Mouse (Mus musculus) ES-Bruce4 (cell line): Measurements from ENCODE around the gene Mpst. TPM values are rescaled to one million over a fixed set of nuclear protein-coding genes. Genes with fewer than 3 reads are reported as not detected.

Source experiments
- H3K27ac ChIP-seq: 2 replicates; pipeline ENCODE4 v1.5.1; 2012; ENCODE audit warnings: low read length, inconsistent platforms; ENCODE audit not compliant: insufficient read depth
- H3K27me3 ChIP-seq: 2 replicates; pipeline ENCODE4 v1.6.1; 2012; ENCODE audit warnings: mild to moderate bottlenecking, low read length, inconsistent platforms; ENCODE audit not compliant: control insufficient read depth, poor library complexity, insufficient read depth, severe bottlenecking
- H3K36me3 ChIP-seq: 2 replicates; pipeline ENCODE4 v1.6.1; 2012; ENCODE audit warnings: inconsistent platforms, mild to moderate bottlenecking, low read length, moderate library complexity; ENCODE audit not compliant: control insufficient read depth, poor library complexity, insufficient read depth, severe bottlenecking
- H3K4me1 ChIP-seq: one replicate; pipeline ENCODE4 v1.8.1; 2011; ENCODE audit warnings: low read length; ENCODE audit not compliant: control insufficient read depth, insufficient read depth
- H3K4me3 ChIP-seq: 2 replicates; pipeline ENCODE4 v1.5.1; 2011; ENCODE audit warnings: low read depth, mild to moderate bottlenecking, low read length
- H3K9ac ChIP-seq: 2 replicates; pipeline ENCODE4 v1.6.1; 2012; ENCODE audit warnings: low read depth, mild to moderate bottlenecking, inconsistent platforms; ENCODE audit not compliant: poor library complexity, severe bottlenecking
- H3K9me3 ChIP-seq: replicated peaks from 2 replicates; pipeline ENCODE4 v1.6.1; 2012; ENCODE audit warnings: mild to moderate bottlenecking, low read length, inconsistent platforms; ENCODE audit not compliant: control insufficient read depth, poor library complexity, insufficient read depth, severe bottlenecking
- CTCF ChIP-seq: IDR thresholded peaks from one replicate; pipeline ENCODE4 v1.8.1; 2011; ENCODE audit warnings: low read depth, low read length
- EP300 ChIP-seq: IDR thresholded peaks from 2 replicates; pipeline ENCODE4 v1.6.1; 2011; ENCODE audit warnings: low read depth, low read length; ENCODE audit not compliant: insufficient read depth
- POLR2A ChIP-seq: IDR thresholded peaks from one replicate; pipeline ENCODE4 v1.8.1; 2011; ENCODE audit warnings: low read length; ENCODE audit not compliant: insufficient read depth
- polyA plus RNA-seq: library from polyadenylated mRNA; stranded (reverse); fragments of >200 nt; gene quantifications from 2 replicates; pipeline ENCODE4 v1.2.4, GENCODE M21; 2011; ENCODE audit warnings: low read depth; ENCODE audit not compliant: missing spikeins, insufficient read depth, insufficient read length

Mpst gene
- polyA plus RNA-seq, 1 experiment: 15.4 TPM

DNA sequence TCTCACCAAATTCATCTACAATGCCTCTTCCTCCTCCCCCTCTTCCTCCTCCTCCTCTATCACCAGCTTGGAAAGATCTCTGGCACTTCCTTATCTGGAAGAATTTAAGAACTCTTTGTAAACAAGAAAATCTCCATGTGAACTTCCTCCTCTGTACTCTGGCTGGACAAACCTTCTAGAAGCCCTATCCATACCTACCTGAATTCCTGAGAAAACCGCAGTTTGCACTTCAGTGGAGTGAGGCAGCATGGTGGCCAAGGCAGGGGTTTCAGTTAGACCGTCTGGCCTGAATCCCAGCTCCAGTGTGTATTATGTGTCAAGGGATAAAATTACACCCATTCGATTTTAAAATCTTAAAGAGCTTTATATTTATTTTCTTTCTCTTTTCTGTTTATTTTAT is 33.4 kb upstream of the Mpst start:
- Histone ChIP-seq H3K9ac (no peak overlapping the region), H3K27me3 (no peaks in the 10 kb centered on the region), H3K36me3 (no peaks in the 10 kb centered on the region), H3K9me3 (no peaks in the 10 kb centered on the region), H3K27ac (no peak overlapping the region), H3K4me1 (no peaks in the 10 kb centered on the region), H3K4me3 (no peak overlapping the region)
- TF ChIP-seq CTCF (no peak), EP300 (no peak), POLR2A (no peak)

DNA sequence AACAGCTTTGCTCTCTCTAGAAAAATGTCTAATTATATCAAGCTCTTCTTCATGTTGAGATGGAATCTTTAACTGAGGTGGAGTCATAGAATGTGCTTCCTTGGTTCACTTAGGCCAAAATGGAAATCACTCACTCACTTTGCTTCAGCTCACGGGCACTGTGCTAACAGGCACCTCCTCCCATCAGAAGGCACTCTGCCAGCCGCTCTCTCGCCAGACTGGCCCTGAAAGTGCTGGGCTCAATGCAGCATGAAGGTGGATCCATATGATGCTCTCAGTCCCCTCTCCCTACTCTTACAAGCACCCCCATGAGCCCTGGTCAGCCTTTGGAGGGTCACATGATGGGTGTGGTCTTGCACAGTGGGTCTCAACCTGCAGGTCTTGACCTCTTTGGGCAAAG is 32.0 kb upstream of the Mpst start:
- TF ChIP-seq POLR2A: no peak
- TF ChIP-seq CTCF: no peak
- H3K36me3 ChIP-seq: no peaks in the 10 kb centered on the region
- H3K9me3 ChIP-seq: no peaks in the 10 kb centered on the region
- H3K4me1 ChIP-seq: no peaks in the 10 kb centered on the region
- no peaks in the 10 kb centered on the region for H3K27me3 ChIP-seq
- H3K27ac ChIP-seq: no peak overlapping the region
- H3K9ac ChIP-seq: no peak overlapping the region
- H3K4me3 ChIP-seq: no peak overlapping the region

DNA sequence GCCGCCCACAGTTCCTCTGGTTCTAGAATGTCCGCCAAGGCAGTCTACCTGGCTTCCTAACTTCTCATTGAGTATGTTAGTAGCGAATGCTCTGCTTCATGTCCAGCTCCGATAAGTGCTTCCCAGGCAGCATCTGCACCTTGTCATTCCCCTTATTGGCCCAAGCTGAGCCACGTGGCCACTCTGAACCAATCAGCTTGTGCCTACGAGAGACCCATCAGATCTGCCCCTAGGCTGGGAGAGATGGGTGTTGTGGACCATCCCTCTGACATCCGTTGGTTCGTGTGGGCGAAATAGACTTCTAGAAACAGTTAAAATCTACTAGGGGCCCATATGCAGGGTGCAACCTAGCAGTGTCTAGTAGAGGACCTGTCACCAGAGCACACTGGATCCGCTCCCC is 28.4 kb upstream of the Mpst start:
- TF ChIP-seq POLR2A (no peak), CTCF (no peak), EP300 (no peak)
- H3K27me3 ChIP-seq: no peaks in the 10 kb centered on the region
- H3K9ac ChIP-seq: no peak overlapping the region
- H3K4me3 ChIP-seq: no peak overlapping the region
- no peaks in the 10 kb centered on the region for H3K4me1 ChIP-seq
- no peaks in the 10 kb centered on the region for H3K9me3 ChIP-seq
- H3K27ac ChIP-seq: no peak overlapping the region
- no peaks in the 10 kb centered on the region for H3K36me3 ChIP-seq

DNA sequence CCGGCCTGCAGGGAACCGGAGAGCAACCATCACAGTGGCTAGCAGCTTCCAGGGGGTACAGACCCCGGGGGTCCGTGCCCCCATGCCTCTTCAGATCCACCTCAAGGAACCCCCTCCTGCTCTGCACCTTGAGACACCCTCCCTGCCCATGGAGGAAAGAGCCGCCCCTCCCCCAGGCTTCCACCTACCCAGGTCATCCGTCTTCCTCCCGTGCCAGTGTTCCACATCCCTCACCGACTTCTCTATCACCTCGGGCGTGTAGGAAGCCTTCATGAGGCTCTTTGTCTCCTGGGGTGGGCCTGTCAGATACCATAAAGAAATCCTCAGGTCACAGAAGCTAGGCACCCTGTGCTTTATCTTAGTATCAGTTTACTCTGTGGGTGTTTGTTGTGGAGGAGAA is 27.7 kb upstream of the Mpst start:
- no peak overlapping the region for H3K27ac ChIP-seq
- H3K9ac ChIP-seq: no peak overlapping the region
- no peaks in the 10 kb centered on the region for H3K27me3 ChIP-seq
- H3K4me1 ChIP-seq: no peaks in the 10 kb centered on the region
- H3K9me3 ChIP-seq: peaks cover 2% of the 10 kb centered on the region
- H3K36me3 ChIP-seq: no peaks in the 10 kb centered on the region
- H3K4me3 ChIP-seq: no peak overlapping the region
- no peak for TF ChIP-seq EP300
- no peak for TF ChIP-seq POLR2A
- TF ChIP-seq CTCF: no peak

GRCm38 (mm10) chr15:78380208-78380607 is 26.0 kb upstream of the Mpst start:
- Histone ChIP-seq H3K4me3 (no peak overlapping the region), H3K9me3 (peaks cover 4% of the 10 kb centered on the region), H3K36me3 (no peaks in the 10 kb centered on the region), H3K27ac (no peak overlapping the region), H3K27me3 (no peaks in the 10 kb centered on the region), H3K4me1 (no peaks in the 10 kb centered on the region), H3K9ac (no peak overlapping the region)
- TF ChIP-seq EP300: no peak

DNA sequence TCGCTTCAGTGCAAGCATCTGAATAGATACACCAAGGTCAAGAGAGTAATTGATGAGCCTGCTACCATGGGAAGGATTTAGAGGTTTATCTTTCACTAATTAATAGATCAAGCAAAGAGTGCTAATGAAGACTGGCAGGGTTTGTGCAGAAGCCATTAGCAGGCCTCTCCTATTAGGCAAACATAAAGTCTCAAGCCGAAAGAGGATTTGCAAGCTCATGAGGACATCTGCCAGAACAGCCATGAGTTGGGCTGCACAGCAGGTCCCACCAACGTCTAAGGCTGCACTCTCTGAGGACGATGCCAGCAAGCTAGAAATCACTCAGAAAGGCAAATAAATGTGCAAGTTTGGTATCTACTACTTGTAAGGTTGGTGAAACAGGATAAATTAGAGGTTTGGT is 25.5 kb upstream of the Mpst start:
- H3K9ac ChIP-seq: no peak overlapping the region
- H3K9me3 ChIP-seq: peaks cover 4% of the 10 kb centered on the region
- no peaks in the 10 kb centered on the region for H3K27me3 ChIP-seq
- no peaks in the 10 kb centered on the region for H3K36me3 ChIP-seq
- H3K4me3 ChIP-seq: no peak overlapping the region
- H3K27ac ChIP-seq: no peak overlapping the region
- H3K4me1 ChIP-seq: no peaks in the 10 kb centered on the region
- TF ChIP-seq CTCF (no peak), POLR2A (no peak), EP300 (no peak)
